ENCODE assay signal across 24 mouse cellular contexts in the genomic region with DNA sequence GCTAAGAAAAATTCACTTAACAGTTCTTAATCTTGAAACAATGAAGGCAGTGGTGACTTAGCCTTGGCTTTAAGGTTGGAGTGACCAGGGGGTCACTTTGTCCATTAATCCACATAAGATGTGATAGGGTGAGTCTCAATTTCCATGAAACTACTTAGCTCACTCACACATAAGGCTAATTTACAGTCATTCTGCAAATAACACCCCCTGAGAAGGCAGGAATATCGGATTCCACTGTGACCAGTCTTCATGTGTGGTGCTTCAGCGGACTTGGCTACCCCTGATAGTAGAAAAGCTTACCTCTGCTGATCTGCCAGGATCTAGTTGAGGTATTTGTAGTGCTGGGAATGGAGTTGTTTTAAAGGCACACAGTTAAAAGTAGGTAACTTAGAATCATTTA. TPM values are rescaled to one million over a fixed set of nuclear protein-coding genes. Genes with fewer than 3 reads are reported as not detected.
"Had no signal": no experiment of that assay in that cellular context is flagged by ENCODE, and none has a peak within 500 bp of the region (broad histone marks: within the 10 kb centered on the region; RNA-seq: fewer than 3 reads in every experiment).

No protein-coding gene starts in this region.

- H3K9ac ChIP-seq: heart, embryonic 12.5 days; hindbrain, embryonic 12.5 days; hindbrain, embryonic 14.5 days; intestine, embryonic 15.5 days; limb, embryonic 12.5 days; liver, embryonic 13.5 days had no signal

- H3K9me3 ChIP-seq: heart, embryonic 10.5 days; heart, embryonic 12.5 days; hindbrain, embryonic 10.5 days; hindbrain, embryonic 12.5 days; intestine, embryonic 15.5 days; limb, embryonic 10.5 days; limb, embryonic 12.5 days; liver, embryonic 13.5 days had no signal

- H3K36me3 ChIP-seq: hindbrain, embryonic 10.5 days; hindbrain, embryonic 12.5 days; intestine, embryonic 15.5 days; liver, embryonic 13.5 days had no signal

- H3K4me2 ChIP-seq: heart, embryonic 12.5 days; hindbrain, embryonic 12.5 days; hindbrain, embryonic 14.5 days; intestine, embryonic 15.5 days; limb, embryonic 12.5 days; liver, embryonic 11.5 days; liver, embryonic 13.5 days had no signal

- DNase-seq: gastrocnemius, postnatal 14 days; heart, adult 18-20 months; heart, postnatal 10 days; heart, postnatal 4 days; kidney, adult 8-10 months; kidney, postnatal 10 days; kidney, postnatal 4 days; liver; liver, embryonic 13.5 days had no signal

- H3K27ac ChIP-seq: heart, embryonic 10.5 days; hindbrain, embryonic 10.5 days; hindbrain, embryonic 12.5 days; hindbrain, embryonic 14.5 days; intestine, embryonic 15.5 days; layer of hippocampus, adult 2 months; left cerebral cortex, adult 2 months; limb, embryonic 10.5 days; limb, embryonic 12.5 days; liver, embryonic 13.5 days had no signal

- H3K27me3 ChIP-seq: heart, embryonic 12.5 days; hindbrain, embryonic 12.5 days; intestine, embryonic 15.5 days; limb, embryonic 12.5 days; liver, embryonic 13.5 days had no signal

- H3K4me3 ChIP-seq: heart, embryonic 10.5 days; heart, embryonic 12.5 days; hindbrain, embryonic 10.5 days; hindbrain, embryonic 12.5 days; intestine, embryonic 15.5 days; layer of hippocampus, adult 2 months; left cerebral cortex, adult 2 months; limb, embryonic 10.5 days; limb, embryonic 12.5 days; liver, embryonic 13.5 days had no signal

- ATAC-seq: forebrain, embryonic 16.5 days; hindbrain, embryonic 16.5 days; inflammation-experienced regulatory T-cells, adult 6 months; intestine, embryonic 15.5 days; intestine, postnatal 0 days had no signal

- H3K4me1 ChIP-seq: heart, embryonic 10.5 days; hindbrain, embryonic 10.5 days; hindbrain, embryonic 12.5 days; intestine, embryonic 15.5 days; limb, embryonic 10.5 days; limb, embryonic 12.5 days; liver, embryonic 13.5 days had no signal

RNA-seq across cellular contexts. Expression of gene Bves, which starts 35.0 kb away (rescaled TPM):
- polyA plus RNA-seq: inflammation-experienced regulatory T-cells, adult 6 months had no signal
